Mouse (Mus musculus): ENCODE results near the gene Nagpa. TPM values are rescaled to one million over a fixed set of nuclear protein-coding genes. Genes with fewer than 3 reads are reported as not detected.
A peak's percentile ranks its signal among the peaks of the same experiment; 100 is the strongest.

Nagpa gene
- 22.5 TPM for polyA plus RNA-seq (2012; fragmentation: generic; extraction: Trizol)
- long read RNA-seq, experiment 1, transcript Nagpa-201 (10 exons, 2,143 nt), result major isoform, 16 of 25 reads
- long read RNA-seq, experiment 1, partial matches to known transcripts, result 3 of 25 reads
- long read RNA-seq, experiment 1, other reads (novel, unspliced or antisense), result 4 of 25 reads
- long read RNA-seq, experiment 2, transcript Nagpa-203 (9 exons, 2,230 nt), result minor isoform, 21 of 182 reads
- long read RNA-seq, experiment 2, transcript Nagpa-201 (10 exons, 2,143 nt), result major isoform, 119 of 182 reads
- long read RNA-seq, experiment 2, partial matches to known transcripts, result 4 of 182 reads
- long read RNA-seq, experiment 2, other reads (novel, unspliced or antisense), result 37 of 182 reads

GRCm38 (mm10) chr16:5203668-5204433, at the start of gene Nagpa:
Nagpa (minus strand) TSS chr16:5204012.
- H3K79me2 ChIP-seq (ENCODE audit: control insufficient read depth, insufficient read depth), result no peaks in the 10 kb centered on the region
- H3K36me3 ChIP-seq (ENCODE audit: control insufficient read depth, insufficient read depth), result no peaks in the 10 kb centered on the region
- H3K4me3 ChIP-seq (ENCODE audit: insufficient read depth, poor library complexity, severe bottlenecking), result peak within 1 kb of the TSS; percentile 71
- H3K79me3 ChIP-seq (ENCODE audit: low read depth), result no peaks in the 10 kb centered on the region
- no peak for TF ChIP-seq CTCF (IDR thresholded peaks at IDR 0.05; ENCODE audit: control insufficient read depth, insufficient read depth, insufficient read length)
- no peak for TF ChIP-seq CEBPB (IDR thresholded peaks at IDR 0.05; ENCODE audit: low read depth)
- TF ChIP-seq FOSL1 (IDR thresholded peaks at IDR 0.05; ENCODE audit: insufficient read depth, low read length, poor library complexity, severe bottlenecking), result no peak
- no peak for TF ChIP-seq MYOD1 (IDR thresholded peaks at IDR 0.05; ENCODE audit: control insufficient read depth, insufficient read length, low read depth)
- peak; percentile 61 for TF ChIP-seq MAX (IDR thresholded peaks at IDR 0.05)
- TF ChIP-seq USF1 (IDR thresholded peaks at IDR 0.05; ENCODE audit: low read depth), result peak; percentile 100
- TF ChIP-seq MYOG (IDR thresholded peaks at IDR 0.05; ENCODE audit: control insufficient read depth, extremely low read depth, insufficient read length), result no peak
- H3K27me3 ChIP-seq (ENCODE audit: control insufficient read depth, insufficient read depth, insufficient read length), result peaks cover 6% of the 10 kb centered on the region
- H3ac ChIP-seq (ENCODE audit: control insufficient read depth, insufficient read length, low read depth), result peak within 1 kb of the TSS; percentile 92

DNA sequence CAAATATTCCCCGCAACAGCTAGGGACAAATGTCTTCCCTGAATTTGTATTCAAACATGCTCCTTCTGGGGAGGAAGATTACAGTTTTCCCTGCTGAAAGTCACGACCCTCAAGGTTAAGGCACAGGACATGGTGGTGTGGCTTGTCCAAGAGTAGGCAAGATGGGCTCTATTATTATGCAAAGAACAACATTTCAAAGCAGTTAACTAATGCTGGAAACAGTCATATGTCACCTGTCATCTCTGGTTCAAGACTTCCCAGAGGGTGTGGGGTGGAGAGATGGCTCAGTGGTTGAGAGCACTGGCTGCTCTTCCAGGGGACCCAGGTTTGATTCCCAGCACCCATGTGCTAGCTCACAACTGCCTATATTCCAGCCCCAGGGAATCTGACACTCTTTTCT, 48.4 kb upstream of the Nagpa start:
- TF ChIP-seq FOSL1 (IDR thresholded peaks at IDR 0.05; ENCODE audit: insufficient read depth, low read length, poor library complexity, severe bottlenecking), result no peak
- TF ChIP-seq MAX (IDR thresholded peaks at IDR 0.05), result no peak
- no peak for TF ChIP-seq CEBPB (IDR thresholded peaks at IDR 0.05; ENCODE audit: low read depth)
- no peak for TF ChIP-seq MYOG (IDR thresholded peaks at IDR 0.05; ENCODE audit: control insufficient read depth, extremely low read depth, insufficient read length)
- no peak for TF ChIP-seq CTCF (IDR thresholded peaks at IDR 0.05; ENCODE audit: control insufficient read depth, insufficient read depth, insufficient read length)
- no peak for TF ChIP-seq USF1 (IDR thresholded peaks at IDR 0.05; ENCODE audit: low read depth)
- no peak for TF ChIP-seq MYOD1 (IDR thresholded peaks at IDR 0.05; ENCODE audit: control insufficient read depth, insufficient read length, low read depth)
- Histone ChIP-seq H3K4me3 (ENCODE audit: insufficient read depth, poor library complexity, severe bottlenecking) (no peak overlapping the region), H3ac (ENCODE audit: control insufficient read depth, insufficient read length, low read depth) (no peak overlapping the region), H3K27me3 (ENCODE audit: control insufficient read depth, insufficient read depth, insufficient read length) (no peaks in the 10 kb centered on the region), H3K36me3 (ENCODE audit: control insufficient read depth, insufficient read depth) (peaks cover 33% of the 10 kb centered on the region), H3K79me3 (ENCODE audit: low read depth) (no peaks in the 10 kb centered on the region), H3K79me2 (ENCODE audit: control insufficient read depth, insufficient read depth) (peaks cover 8% of the 10 kb centered on the region)

GRCm38 (mm10) chr16:5250891-5251290, 47.1 kb upstream of the Nagpa start:
- no peak for TF ChIP-seq USF1 (IDR thresholded peaks at IDR 0.05; ENCODE audit: low read depth)
- TF ChIP-seq MAX (IDR thresholded peaks at IDR 0.05), result no peak
- TF ChIP-seq FOSL1 (IDR thresholded peaks at IDR 0.05; ENCODE audit: insufficient read depth, low read length, poor library complexity, severe bottlenecking), result no peak
- TF ChIP-seq MYOD1 (IDR thresholded peaks at IDR 0.05; ENCODE audit: control insufficient read depth, insufficient read length, low read depth), result no peak
- TF ChIP-seq MYOG (IDR thresholded peaks at IDR 0.05; ENCODE audit: control insufficient read depth, extremely low read depth, insufficient read length), result no peak
- no peak for TF ChIP-seq CEBPB (IDR thresholded peaks at IDR 0.05; ENCODE audit: low read depth)
- TF ChIP-seq CTCF (IDR thresholded peaks at IDR 0.05; ENCODE audit: control insufficient read depth, insufficient read depth, insufficient read length), result no peak
- no peaks in the 10 kb centered on the region for H3K27me3 ChIP-seq (ENCODE audit: control insufficient read depth, insufficient read depth, insufficient read length)
- peaks cover 37% of the 10 kb centered on the region for H3K36me3 ChIP-seq (ENCODE audit: control insufficient read depth, insufficient read depth)
- no peak overlapping the region for H3ac ChIP-seq (ENCODE audit: control insufficient read depth, insufficient read length, low read depth)
- no peak overlapping the region for H3K4me3 ChIP-seq (ENCODE audit: insufficient read depth, poor library complexity, severe bottlenecking)
- peaks cover 8% of the 10 kb centered on the region for H3K79me2 ChIP-seq (ENCODE audit: control insufficient read depth, insufficient read depth)
- H3K79me3 ChIP-seq (ENCODE audit: low read depth), result no peaks in the 10 kb centered on the region

- Histone ChIP-seq H3K79me2 (ENCODE audit: control insufficient read depth, insufficient read depth) (no peaks in the 10 kb centered on the region), H3K36me3 (ENCODE audit: control insufficient read depth, insufficient read depth) (peaks cover 70% of the 10 kb centered on the region), H3K79me3 (ENCODE audit: low read depth) (no peaks in the 10 kb centered on the region), H3K4me3 (ENCODE audit: insufficient read depth, poor library complexity, severe bottlenecking) (no peak overlapping the region), H3K27me3 (ENCODE audit: control insufficient read depth, insufficient read depth, insufficient read length) (no peaks in the 10 kb centered on the region), H3ac (ENCODE audit: control insufficient read depth, insufficient read length, low read depth) (no peak overlapping the region)
- TF ChIP-seq MYOD1 (IDR thresholded peaks at IDR 0.05; ENCODE audit: control insufficient read depth, insufficient read length, low read depth), result no peak
- TF ChIP-seq CTCF (IDR thresholded peaks at IDR 0.05; ENCODE audit: control insufficient read depth, insufficient read depth, insufficient read length), result peak; percentile 79
- no peak for TF ChIP-seq FOSL1 (IDR thresholded peaks at IDR 0.05; ENCODE audit: insufficient read depth, low read length, poor library complexity, severe bottlenecking)
- no peak for TF ChIP-seq USF1 (IDR thresholded peaks at IDR 0.05; ENCODE audit: low read depth)
Measured at GRCm38 (mm10) chr16:5244411-5244810, 40.6 kb upstream of the Nagpa start.

DNA sequence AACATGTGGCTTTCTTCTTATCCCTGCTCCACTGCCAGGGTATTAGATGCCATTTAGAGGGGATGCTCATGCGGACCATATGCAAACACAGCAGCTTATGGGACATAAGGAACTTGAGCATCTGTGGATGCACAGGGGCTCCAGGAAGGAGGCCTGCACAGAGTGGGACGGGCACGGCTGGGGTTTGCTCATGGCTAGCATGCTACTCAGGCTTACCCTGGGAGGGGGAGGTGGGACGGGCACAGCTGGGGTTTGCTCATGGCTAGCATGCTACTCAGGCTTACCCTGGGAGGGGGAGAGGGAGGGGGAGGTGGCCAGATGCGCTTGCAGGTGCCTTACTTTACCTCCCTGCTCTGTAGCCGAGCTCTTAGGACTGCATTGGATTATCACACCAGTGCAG, 39.1 kb upstream of the Nagpa start:
- Histone ChIP-seq H3K79me2 (ENCODE audit: control insufficient read depth, insufficient read depth) (no peaks in the 10 kb centered on the region), H3K79me3 (ENCODE audit: low read depth) (no peaks in the 10 kb centered on the region), H3K27me3 (ENCODE audit: control insufficient read depth, insufficient read depth, insufficient read length) (no peaks in the 10 kb centered on the region), H3ac (ENCODE audit: control insufficient read depth, insufficient read length, low read depth) (no peak overlapping the region), H3K36me3 (ENCODE audit: control insufficient read depth, insufficient read depth) (peaks cover 60% of the 10 kb centered on the region), H3K4me3 (ENCODE audit: insufficient read depth, poor library complexity, severe bottlenecking) (no peak overlapping the region)
- no peak for TF ChIP-seq MYOD1 (IDR thresholded peaks at IDR 0.05; ENCODE audit: control insufficient read depth, insufficient read length, low read depth)
- no peak for TF ChIP-seq CEBPB (IDR thresholded peaks at IDR 0.05; ENCODE audit: low read depth)
- no peak for TF ChIP-seq USF1 (IDR thresholded peaks at IDR 0.05; ENCODE audit: low read depth)
- TF ChIP-seq MYOG (IDR thresholded peaks at IDR 0.05; ENCODE audit: control insufficient read depth, extremely low read depth, insufficient read length), result no peak
- no peak for TF ChIP-seq FOSL1 (IDR thresholded peaks at IDR 0.05; ENCODE audit: insufficient read depth, low read length, poor library complexity, severe bottlenecking)
- no peak for TF ChIP-seq MAX (IDR thresholded peaks at IDR 0.05)
- no peak for TF ChIP-seq CTCF (IDR thresholded peaks at IDR 0.05; ENCODE audit: control insufficient read depth, insufficient read depth, insufficient read length)
